Mouse (Mus musculus) spleen, adult 18-20 months (tissue): ENCODE measurements around the gene Supt20.

ENCODE experiments used
- DNase-seq, 2 experiments: peaks; one replicate each; pipeline ENCODE4 v3.0.0; 2022; ENCODE audit warnings: mixed read lengths in 2 of 2

Gene Supt20

GRCm38 (mm10) chr3:54708972-54709371 is 16.4 kb downstream of the Supt20 start:
- peak; percentile 27 to 32 for DNase-seq

- DNase-seq = no peak
Observed at GRCm38 (mm10) chr3:54714253-54714652, 21.6 kb downstream of the Supt20 start, which contains the start of gene Gm21958. Gene Gm21958 (minus strand): TSS chr3:54714353.

DNA sequence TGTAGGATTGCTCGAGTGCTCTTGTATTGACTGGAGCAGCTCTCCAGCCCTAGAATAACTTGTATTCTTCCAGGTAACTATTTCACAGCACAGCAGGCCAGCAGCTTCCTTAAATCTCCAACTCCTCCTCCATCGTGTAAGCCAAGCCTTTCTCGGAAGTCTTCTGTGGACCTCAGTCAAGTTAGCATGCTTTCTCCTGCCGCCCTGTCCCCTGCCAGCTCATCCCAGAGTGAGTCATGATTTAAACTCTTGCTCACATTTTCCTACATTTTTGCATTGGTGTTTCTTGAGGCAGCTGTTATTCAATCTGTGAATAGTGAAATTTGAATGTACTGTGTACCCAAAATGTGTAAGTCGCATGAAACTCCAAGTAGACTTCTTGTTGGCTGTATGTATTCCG is 22.9 kb downstream of the Supt20 start:
- DNase-seq = no peak

DNA sequence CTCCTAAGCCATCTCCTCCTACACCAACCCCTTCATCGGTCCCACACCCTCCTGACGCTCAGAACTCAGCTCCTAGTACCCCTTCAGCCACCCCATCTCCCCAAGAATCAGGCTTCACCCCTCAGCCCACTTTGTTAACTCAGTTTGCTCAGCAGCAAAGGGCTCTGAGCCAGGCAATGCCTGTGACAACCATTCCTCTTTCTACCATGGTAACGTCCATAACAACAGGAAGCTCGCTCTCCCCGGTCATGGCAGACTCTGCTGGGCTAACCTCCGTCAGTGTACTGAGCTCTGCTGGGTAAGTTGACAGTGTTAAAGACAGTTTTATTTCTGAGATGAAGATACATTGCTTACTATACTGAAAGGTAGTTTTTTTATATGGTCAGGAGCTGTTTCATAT is 24.7 kb downstream of the Supt20 start:
- DNase-seq = no peak

DNA sequence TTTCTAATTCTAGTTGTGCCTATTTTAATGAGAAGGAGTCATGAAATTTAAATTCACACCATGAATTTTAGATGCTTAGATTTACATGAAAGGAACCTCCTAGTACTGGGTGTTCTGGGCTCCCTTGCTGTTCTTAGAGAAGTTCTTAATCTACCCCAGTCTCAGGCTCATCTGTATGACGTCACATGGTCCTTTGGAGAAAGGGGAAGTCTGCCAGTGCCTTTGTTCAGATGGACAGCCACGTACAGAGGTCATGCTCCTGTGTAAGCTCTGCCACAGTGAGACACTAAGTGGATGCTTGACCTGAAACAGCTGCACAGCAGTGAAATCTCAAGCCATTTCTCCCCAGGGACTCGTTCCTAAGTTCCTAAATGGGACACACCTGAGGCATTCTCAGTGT is 26.3 kb downstream of the Supt20 start:
- DNase-seq = no peak

- peak in 1 of 2 experiments; percentile 30 for DNase-seq
Observed at GRCm38 (mm10) chr3:54723741-54724500, 31.3 kb downstream of the Supt20 start.

DNA sequence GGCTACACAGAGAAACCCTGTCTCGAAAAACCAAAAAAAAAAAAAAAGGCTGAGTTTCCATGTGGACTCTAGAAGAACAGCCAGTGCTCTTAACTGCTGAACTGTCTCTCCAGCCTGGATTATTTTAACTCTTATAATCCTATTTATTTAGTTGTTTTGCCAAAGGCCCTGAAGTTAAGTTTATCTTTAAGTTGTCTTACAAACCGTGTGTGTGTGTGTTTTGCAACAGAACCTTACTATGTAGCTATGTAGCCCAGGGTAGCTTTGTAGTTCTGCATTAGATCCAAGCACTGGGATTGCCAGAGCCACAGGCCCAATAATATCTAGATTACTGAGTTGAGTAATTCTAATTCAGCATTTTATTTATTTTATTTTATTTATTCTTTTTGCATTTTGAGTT is 32.7 kb downstream of the Supt20 start:
- DNase-seq = no peak

DNA sequence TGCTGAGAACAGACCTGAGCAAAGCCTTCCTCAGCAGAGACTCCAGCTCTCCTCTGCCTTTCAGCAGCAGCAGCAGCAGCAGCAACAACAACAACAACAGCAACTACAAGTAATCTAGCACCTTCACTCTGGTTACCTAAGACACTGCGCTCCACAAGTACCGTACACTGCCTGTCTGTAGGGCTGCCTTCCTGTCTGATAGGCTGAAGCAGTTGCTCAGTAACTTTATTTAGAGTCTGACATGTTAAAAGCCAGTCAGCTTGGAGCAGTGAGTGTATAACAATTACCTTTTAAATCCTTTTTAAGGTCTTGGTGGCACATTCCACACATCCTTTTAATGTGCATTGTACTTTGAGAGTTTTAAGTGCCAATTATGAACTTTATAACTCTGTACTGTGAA is 35.0 kb downstream of the Supt20 start:
- DNase-seq = no peak

- no peak for DNase-seq
Observed at GRCm38 (mm10) chr3:54728100-54728499, 35.5 kb downstream of the Supt20 start.

DNA sequence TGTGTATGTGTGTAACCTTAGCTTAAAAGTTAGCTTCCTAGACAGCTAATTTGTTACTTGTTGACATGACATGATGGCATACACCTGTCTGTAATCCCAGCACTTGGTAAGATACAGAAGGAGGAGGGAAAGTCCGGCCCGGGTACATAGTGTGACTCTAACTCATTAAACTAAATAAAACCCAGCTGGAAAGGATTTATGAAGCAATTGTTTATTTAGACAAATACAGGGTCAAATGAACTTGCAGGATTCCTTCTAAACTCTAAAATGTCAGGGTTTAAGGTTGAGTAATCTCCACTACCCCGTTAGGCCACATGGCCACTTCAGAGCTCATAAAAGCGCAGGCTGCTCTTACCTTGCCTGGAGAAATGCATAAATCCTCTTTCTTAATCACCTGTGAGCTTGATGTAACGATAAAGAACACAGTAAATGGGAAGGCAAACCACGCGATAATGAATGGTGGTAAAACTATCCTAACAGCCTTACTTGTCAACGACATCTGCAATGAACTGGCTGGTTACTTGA is 39.1 kb downstream of the Supt20 start:
- no peak for DNase-seq

GRCm38 (mm10) chr3:54732371-54732770 is 39.8 kb downstream of the Supt20 start:
- no peak for DNase-seq

- peak; percentile 84 to 91 for DNase-seq
Observed at GRCm38 (mm10) chr3:54734411-54735246, 42.0 kb downstream of the Supt20 start.

DNA sequence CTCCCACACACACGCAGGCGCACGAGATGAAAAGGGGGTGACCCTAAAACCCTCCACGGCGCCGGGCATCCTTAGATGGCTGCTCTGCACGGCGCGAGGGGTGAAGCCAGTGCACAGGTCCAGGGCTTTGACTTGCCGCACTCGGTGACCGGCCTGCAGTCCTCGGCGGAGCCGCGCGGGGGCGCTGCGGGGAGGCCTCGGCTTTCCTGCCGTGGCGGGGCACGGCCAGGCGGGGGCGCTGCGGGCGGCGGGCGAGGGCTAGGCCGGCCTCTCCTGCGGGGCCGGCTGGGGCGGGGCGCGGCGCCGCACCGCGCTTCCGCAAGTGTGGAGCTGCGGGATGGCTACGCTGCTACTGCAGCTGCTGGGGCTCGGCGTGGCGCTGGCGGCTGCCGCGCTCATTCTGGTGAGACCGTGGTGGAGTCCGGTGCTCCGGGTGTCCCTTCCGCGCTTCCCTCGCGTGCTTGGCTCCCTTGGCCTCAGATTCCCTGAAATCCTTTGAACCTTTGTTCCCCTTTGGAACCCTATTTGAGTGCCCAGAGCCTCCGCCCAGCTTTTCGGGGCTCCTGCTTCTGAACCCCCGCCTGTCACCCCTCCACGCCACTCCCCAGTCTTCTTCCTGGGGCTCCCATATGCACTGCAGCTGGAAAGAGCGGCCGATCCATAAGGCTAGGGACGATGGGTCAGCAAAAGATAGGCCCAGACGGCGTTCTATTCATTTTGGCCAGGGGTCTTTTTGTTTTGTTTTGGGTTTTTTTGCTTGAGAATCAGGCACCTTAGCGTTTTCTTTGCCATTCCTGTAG is 42.8 kb downstream of the Supt20 start, which contains the start of the genes Exosc8 and Alg5:
Exosc8 (minus strand) TSS at position 147 of the 800 bp plus-strand sequence.
Alg5 (plus strand) TSS at position 293 of the 800 bp plus-strand sequence.
- peak; percentile 83 to 95 for DNase-seq

GRCm38 (mm10) chr3:54736101-54736927 is 43.7 kb downstream of the Supt20 start:
- no peak for DNase-seq

GRCm38 (mm10) chr3:54737317-54737716 is 44.7 kb downstream of the Supt20 start:
- DNase-seq = no peak

DNA sequence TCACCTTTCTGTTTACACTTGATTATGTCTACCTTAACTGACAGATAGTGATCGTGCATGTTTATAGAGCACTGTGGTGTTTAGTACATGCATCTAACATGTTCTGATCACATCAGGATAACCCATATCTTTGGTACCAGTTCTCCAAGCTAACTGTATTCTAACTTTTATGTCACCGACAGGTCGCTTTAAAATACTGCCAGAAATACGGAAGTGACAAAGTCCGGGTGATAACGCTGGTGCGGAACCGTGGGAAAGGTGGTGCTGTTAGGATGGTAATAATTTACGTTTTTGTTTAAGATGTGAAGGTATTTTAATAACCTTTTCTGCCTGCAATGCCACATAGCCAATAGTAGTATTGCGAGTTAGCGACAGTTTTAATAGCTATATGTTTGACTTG is 49.4 kb downstream of the Supt20 start:
- no peak for DNase-seq

GRCm38 (mm10) chr3:54745799-54746198 is 53.2 kb downstream of the Supt20 start:
- peak in 1 of 2 experiments; percentile 11 for DNase-seq

GRCm38 (mm10) chr3:54753411-54753810 is 60.8 kb downstream of the Supt20 start:
- DNase-seq = no peak

DNA sequence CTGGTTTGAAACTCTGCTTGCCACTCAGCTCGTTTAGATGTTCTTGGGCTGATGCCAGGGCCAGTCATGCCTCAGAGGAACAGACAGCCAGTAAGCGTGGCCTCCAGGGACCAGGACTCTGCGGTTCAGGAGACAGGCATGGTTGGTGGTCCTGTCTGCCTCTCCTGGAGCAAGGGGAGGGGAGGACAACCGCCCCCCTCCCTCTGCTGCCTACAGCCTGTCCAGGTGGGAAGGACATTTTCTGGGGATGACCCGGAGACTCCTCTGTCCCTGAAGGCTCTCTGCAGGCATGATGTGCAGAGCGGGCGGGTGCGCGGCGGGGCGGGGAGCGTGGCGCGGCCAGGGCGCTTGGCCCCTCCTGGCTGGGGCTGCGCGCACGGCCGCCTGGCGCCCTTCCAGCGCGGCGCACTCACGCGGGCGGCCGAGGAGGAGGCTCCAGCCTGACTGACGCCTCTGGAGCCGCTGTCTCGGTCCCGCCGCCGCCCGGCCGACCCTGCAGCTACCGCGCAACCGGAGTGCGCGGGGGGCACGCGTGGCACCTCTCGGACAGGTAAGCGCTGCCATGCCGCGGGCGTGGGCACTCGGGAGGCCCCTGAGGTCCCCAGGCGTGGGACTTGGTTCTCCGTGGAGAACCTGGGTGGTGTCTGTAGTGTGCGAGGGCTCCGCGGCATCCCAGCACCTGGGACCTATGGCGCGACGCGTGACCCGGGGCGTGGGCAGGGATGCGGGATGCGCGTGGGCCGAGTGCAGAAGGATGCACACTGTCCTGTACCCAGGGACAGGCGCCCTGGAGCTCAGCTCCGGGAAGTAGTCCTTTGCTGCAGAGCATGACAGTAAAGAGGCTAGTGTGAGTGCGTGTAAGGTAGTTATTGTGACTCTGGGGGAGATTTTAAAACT is 62.8 kb downstream of the Supt20 start, which contains the start of gene Smad9:
Smad9 (plus strand) TSS at position 438 of the 897 bp plus-strand sequence.
- no peak for DNase-seq

GRCm38 (mm10) chr3:54756058-54756457 is 63.5 kb downstream of the Supt20 start:
- DNase-seq = no peak
